Mouse (Mus musculus) lung, postnatal 0 days (tissue): ENCODE measurements around the gene Caap1.

ENCODE experiments used
- CTCF ChIP-seq: IDR thresholded peaks from 2 replicates; pipeline ENCODE4 v1.5.1; 2016; ENCODE audit warnings: antibody characterized with exemption, mild to moderate bottlenecking
- EP300 ChIP-seq: IDR thresholded peaks from 2 replicates; pipeline ENCODE4 v1.6.1; 2016; ENCODE audit warnings: antibody characterized with exemption, mild to moderate bottlenecking, control low read depth

- TF ChIP-seq CTCF (no peak), EP300 (no peak)
Observed at GRCm38 (mm10) chr4:94454857-94455256, 101.7 kb downstream of the Caap1 start.
